Mouse (Mus musculus) liver, adult 2 months (tissue): ENCODE measurements around the gene Tshr.

Experiments used
- CTCF ChIP-seq: fragments of 200-500 bp; IDR thresholded peaks from 2 replicates; pipeline ENCODE4 v1.5.1; 2011; ENCODE audit warnings: low read depth, low read length, control low read depth
- POLR2A ChIP-seq: fragments of 200-500 bp; IDR thresholded peaks from 2 replicates; pipeline ENCODE4 v1.6.1; 2011; ENCODE audit warnings: low read length, control low read depth; ENCODE audit not compliant: insufficient read depth; ENCODE audit errors: extremely low read depth

- TF ChIP-seq POLR2A (no peak), CTCF (no peak)
Observed at GRCm38 (mm10) chr12:91486342-91486741, 102.0 kb downstream of the Tshr start.
